Mouse (Mus musculus): ENCODE measurements around the gene Kcnip3. TPM values are rescaled to one million over a fixed set of nuclear protein-coding genes. Genes with fewer than 3 reads are reported as not detected.

Gene Kcnip3
- polyA plus RNA-seq, 1 experiment from 2014 or later, result 8.5 TPM

DNA sequence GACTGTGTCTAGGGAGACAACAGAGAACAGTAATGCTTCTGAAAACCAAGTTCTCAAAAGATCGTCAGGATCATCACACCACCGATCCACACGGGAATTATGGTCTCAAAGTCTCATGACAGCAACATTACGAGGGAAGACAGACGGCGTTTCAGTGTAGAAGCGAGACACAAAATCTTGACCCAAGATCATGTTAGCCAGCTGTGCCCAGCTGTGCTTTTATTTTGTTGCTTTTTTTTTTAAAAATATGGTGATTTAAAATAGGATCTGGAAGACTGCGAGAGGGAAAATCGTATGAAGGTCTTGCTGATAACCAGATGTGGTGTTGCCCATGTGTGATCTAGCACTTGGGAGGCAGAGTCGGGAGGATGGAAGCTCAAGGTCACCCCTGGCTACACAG, 51.2 kb downstream of the Kcnip3 start:
- WGBS, result 73% methylated on average over 10 of the region's 10 CpGs
- no peak for ATAC-seq (ENCODE audit: insufficient read depth)
- Histone ChIP-seq H3K4me2 (no peak overlapping the region), H3K4me3 (ENCODE audit: low read depth, low read length) (no peak overlapping the region), H3K27me3 (ENCODE audit: insufficient read depth, low read length) (no peaks in the 10 kb centered on the region), H3K27ac (ENCODE audit: low read depth) (no peak overlapping the region), H3K4me1 (ENCODE audit: insufficient read depth) (no peaks in the 10 kb centered on the region), H3K9me3 (ENCODE audit: low read depth, low read length) (no peaks in the 10 kb centered on the region), H3K36me3 (ENCODE audit: insufficient read depth) (no peaks in the 10 kb centered on the region), H3K9ac (no peak overlapping the region)
- TF ChIP-seq CTCF (IDR thresholded peaks at IDR 0.05; ENCODE audit: low read depth), result no peak
- DNase-seq, result no peak

DNA sequence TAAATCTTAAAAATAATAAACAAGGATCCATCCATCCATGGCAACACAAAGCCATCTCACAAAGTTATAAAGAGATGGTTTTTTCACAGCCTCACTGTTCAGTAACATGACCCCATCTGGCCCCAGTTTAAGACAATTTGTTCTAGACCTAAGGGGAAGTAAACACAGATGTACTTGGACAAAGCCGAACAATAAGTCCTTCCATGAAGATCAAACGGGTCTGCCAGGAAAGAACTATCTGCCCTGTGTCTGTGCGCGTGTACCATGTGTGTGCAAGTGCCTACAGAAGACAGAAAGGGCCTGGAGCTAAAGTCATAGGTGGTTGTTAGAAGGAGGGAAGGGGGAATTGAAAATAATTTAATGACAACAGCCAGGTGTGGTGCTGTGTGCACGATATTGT, 51.7 kb downstream of the Kcnip3 start:
- 79% methylated on average over 5 of the region's 5 CpGs for WGBS
- Histone ChIP-seq H3K4me2 (no peak overlapping the region), H3K9me3 (ENCODE audit: low read depth, low read length) (no peaks in the 10 kb centered on the region), H3K27ac (ENCODE audit: low read depth) (no peak overlapping the region), H3K36me3 (ENCODE audit: insufficient read depth) (no peaks in the 10 kb centered on the region), H3K9ac (no peak overlapping the region), H3K4me3 (ENCODE audit: low read depth, low read length) (no peak overlapping the region), H3K27me3 (ENCODE audit: insufficient read depth, low read length) (no peaks in the 10 kb centered on the region), H3K4me1 (ENCODE audit: insufficient read depth) (no peaks in the 10 kb centered on the region)
- TF ChIP-seq CTCF (IDR thresholded peaks at IDR 0.05; ENCODE audit: low read depth), result no peak
- DNase-seq, result no peak
- ATAC-seq (ENCODE audit: insufficient read depth), result no peak

DNA sequence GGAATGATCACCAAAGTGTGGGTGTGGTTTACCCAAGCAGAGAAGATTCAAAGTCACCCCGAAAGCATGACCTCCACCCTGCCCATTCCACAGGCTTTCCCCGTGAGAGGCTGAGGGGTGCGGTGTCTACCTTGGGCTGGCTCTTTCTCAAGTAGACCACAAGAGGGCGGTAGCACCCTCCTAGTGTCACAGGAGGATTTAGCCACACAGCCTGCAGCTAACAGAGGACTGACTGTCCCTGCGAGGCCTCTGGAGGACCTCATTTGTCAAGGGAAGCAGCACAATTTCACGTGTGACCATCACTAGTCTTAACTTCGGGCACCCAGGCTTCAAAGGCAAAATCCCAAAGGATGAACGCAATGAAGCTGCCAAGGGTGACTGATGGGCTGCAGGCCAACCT, 59.6 kb downstream of the Kcnip3 start:
- no peaks in the 10 kb centered on the region for H3K27me3 ChIP-seq (ENCODE audit: insufficient read depth, low read length)
- peak; percentile 87 for DNase-seq
- H3K4me2 ChIP-seq, result no peak overlapping the region
- H3K9ac ChIP-seq, result no peak overlapping the region
- TF ChIP-seq CTCF (IDR thresholded peaks at IDR 0.05; ENCODE audit: low read depth), result peak; percentile 93
- no peaks in the 10 kb centered on the region for H3K4me1 ChIP-seq (ENCODE audit: insufficient read depth)
- H3K9me3 ChIP-seq (ENCODE audit: low read depth, low read length), result no peaks in the 10 kb centered on the region
- H3K36me3 ChIP-seq (ENCODE audit: insufficient read depth), result no peaks in the 10 kb centered on the region
- no peak overlapping the region for H3K27ac ChIP-seq (ENCODE audit: low read depth)
- peak; percentile 87; the same call in 1 of the 2 replicates for ATAC-seq (ENCODE audit: insufficient read depth)
- WGBS, result 5% methylated on average over 8 of the region's 8 CpGs
- no peak overlapping the region for H3K4me3 ChIP-seq (ENCODE audit: low read depth, low read length)

DNA sequence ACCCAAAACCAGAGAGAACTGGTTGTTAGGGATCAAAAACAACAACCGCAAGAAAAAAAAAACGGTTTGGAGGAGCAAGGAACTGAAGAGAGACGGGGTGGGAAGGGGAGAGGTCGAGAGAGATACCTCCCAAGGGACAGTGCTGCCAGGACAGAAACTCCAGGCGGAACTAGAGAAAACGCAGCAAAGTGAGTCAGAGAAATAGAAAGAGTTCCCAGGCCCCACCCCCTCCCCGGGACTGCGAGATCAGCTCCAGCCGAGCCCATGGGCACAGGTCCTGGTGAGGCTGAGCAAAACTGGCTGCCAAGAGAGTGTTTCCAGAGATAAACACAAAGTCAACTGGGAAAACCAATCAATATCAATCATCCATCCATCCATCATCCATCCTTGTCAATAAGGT, 60.5 kb downstream of the Kcnip3 start:
- DNase-seq (no peak), ATAC-seq (ENCODE audit: insufficient read depth) (no peak)
- Histone ChIP-seq H3K4me3 (ENCODE audit: low read depth, low read length) (no peak overlapping the region), H3K9me3 (ENCODE audit: low read depth, low read length) (no peaks in the 10 kb centered on the region), H3K9ac (no peak overlapping the region; the same call in 1 of the 2 replicates), H3K27me3 (ENCODE audit: insufficient read depth, low read length) (no peaks in the 10 kb centered on the region), H3K4me1 (ENCODE audit: insufficient read depth) (no peaks in the 10 kb centered on the region), H3K36me3 (ENCODE audit: insufficient read depth) (no peaks in the 10 kb centered on the region), H3K4me2 (no peak overlapping the region), H3K27ac (ENCODE audit: low read depth) (no peak overlapping the region)
- no peak for TF ChIP-seq CTCF (IDR thresholded peaks at IDR 0.05; ENCODE audit: low read depth)
- WGBS, result 33% methylated on average over 9 of the region's 9 CpGs

DNA sequence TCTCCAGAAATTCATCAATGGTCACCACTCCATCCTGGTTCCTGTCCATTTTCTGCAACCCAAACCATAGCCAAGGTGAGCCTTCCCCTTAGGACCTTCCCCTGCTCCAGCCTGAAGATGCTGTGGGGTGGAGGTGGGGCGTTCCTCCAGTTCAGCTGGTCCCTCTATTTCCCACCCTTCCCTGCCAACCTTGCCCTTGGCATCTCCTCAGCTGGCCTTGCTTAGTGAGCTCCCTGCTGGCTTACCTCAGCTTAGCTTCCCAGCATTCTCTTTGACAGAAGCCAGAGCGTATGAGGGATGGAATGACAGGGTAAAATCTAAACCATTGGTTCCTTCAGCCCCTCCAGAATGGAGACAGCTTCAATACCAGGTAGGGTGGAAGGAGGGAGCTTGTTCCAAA, 62.6 kb downstream of the Kcnip3 start:
- Histone ChIP-seq H3K27ac (ENCODE audit: low read depth) (no peak overlapping the region), H3K27me3 (ENCODE audit: insufficient read depth, low read length) (no peaks in the 10 kb centered on the region), H3K4me2 (no peak overlapping the region), H3K9me3 (ENCODE audit: low read depth, low read length) (no peaks in the 10 kb centered on the region), H3K4me1 (ENCODE audit: insufficient read depth) (no peaks in the 10 kb centered on the region), H3K9ac (no peak overlapping the region), H3K36me3 (ENCODE audit: insufficient read depth) (no peaks in the 10 kb centered on the region), H3K4me3 (ENCODE audit: low read depth, low read length) (no peak overlapping the region)
- 84% methylated on average over 2 of the region's 2 CpGs for WGBS
- TF ChIP-seq CTCF (IDR thresholded peaks at IDR 0.05; ENCODE audit: low read depth), result no peak
- ATAC-seq (ENCODE audit: insufficient read depth), result no peak
- no peak for DNase-seq

DNA sequence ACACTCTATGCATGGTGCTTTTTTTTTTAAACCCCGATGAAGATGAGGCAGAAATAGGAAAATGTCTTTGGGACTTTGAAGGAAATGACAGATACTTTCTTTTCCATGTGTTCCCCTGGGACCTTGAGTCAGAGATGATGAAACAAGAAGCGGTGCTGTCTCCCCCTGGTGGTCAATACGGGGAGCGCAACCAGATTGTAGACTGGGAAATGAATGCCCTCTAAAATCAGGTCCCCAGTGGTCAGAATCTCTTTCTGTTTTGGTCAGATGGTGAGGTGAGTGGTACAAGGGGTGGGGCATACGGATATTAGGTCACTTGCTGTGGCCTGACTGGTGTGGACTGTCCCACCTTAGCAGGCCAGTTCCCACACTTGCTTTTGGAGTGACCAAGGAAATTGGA, 68.1 kb downstream of the Kcnip3 start:
- Histone ChIP-seq H3K27me3 (ENCODE audit: insufficient read depth, low read length) (no peaks in the 10 kb centered on the region), H3K9me3 (ENCODE audit: low read depth, low read length) (no peaks in the 10 kb centered on the region), H3K27ac (ENCODE audit: low read depth) (no peak overlapping the region), H3K4me3 (ENCODE audit: low read depth, low read length) (no peak overlapping the region), H3K4me2 (no peak overlapping the region), H3K36me3 (ENCODE audit: insufficient read depth) (no peaks in the 10 kb centered on the region), H3K9ac (no peak overlapping the region), H3K4me1 (ENCODE audit: insufficient read depth) (no peaks in the 10 kb centered on the region)
- DNase-seq, result peak; percentile 87
- peak; percentile 91 for TF ChIP-seq CTCF (IDR thresholded peaks at IDR 0.05; ENCODE audit: low read depth)
- 3% methylated on average over 5 of the region's 5 CpGs for WGBS
- ATAC-seq (ENCODE audit: insufficient read depth), result no peak

DNA sequence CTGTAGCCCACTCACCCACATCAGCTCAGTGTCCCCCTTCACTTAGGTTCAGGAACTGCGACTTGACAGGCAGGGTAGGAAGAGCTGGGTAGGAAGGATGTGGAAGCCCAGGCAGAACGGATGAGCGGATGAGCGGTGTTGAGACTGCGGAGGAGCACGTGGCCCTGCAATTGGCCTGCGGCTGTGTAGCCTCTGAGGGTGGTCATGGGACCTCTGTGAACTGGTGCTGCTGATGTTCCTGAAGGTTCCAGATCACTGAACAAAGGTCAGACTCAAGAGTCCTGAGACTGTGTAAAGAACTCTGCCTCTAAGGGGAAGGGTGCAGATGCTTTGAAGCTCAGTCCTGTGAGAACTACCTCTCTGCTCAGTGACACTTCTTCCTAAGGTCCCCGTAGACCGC, 68.8 kb downstream of the Kcnip3 start:
- Histone ChIP-seq H3K27ac (ENCODE audit: low read depth) (no peak overlapping the region), H3K9ac (no peak overlapping the region), H3K4me3 (ENCODE audit: low read depth, low read length) (no peak overlapping the region), H3K27me3 (ENCODE audit: insufficient read depth, low read length) (no peaks in the 10 kb centered on the region), H3K4me1 (ENCODE audit: insufficient read depth) (no peaks in the 10 kb centered on the region), H3K36me3 (ENCODE audit: insufficient read depth) (no peaks in the 10 kb centered on the region), H3K4me2 (no peak overlapping the region), H3K9me3 (ENCODE audit: low read depth, low read length) (no peaks in the 10 kb centered on the region)
- DNase-seq (no peak), ATAC-seq (ENCODE audit: insufficient read depth) (no peak)
- 72% methylated on average over 9 of the region's 9 CpGs for WGBS
- TF ChIP-seq CTCF (IDR thresholded peaks at IDR 0.05; ENCODE audit: low read depth), result peak; percentile 29

DNA sequence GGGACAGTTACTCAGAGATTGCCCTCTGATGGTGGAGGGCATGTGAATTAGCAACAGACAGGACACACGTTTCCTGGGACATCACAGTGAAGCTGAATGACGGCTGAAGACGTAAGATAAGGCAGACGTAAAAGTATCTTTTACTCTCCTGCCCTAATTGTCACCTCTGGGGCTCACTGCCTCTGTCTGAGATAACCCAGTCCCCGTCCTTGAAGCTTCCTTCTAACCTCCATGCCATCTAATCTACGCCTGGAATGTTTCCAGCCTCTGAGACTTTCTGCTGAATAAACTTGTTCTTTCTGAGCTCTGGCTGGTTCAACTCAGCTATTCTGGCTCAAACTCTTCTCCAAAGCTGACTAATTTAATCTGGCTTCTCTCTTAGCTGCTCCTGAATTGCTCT, 70.1 kb downstream of the Kcnip3 start:
- Histone ChIP-seq H3K27me3 (ENCODE audit: insufficient read depth, low read length) (no peaks in the 10 kb centered on the region), H3K9me3 (ENCODE audit: low read depth, low read length) (no peaks in the 10 kb centered on the region), H3K4me2 (no peak overlapping the region), H3K9ac (no peak overlapping the region), H3K4me1 (ENCODE audit: insufficient read depth) (no peaks in the 10 kb centered on the region), H3K4me3 (ENCODE audit: low read depth, low read length) (no peak overlapping the region), H3K27ac (ENCODE audit: low read depth) (no peak overlapping the region), H3K36me3 (ENCODE audit: insufficient read depth) (no peaks in the 10 kb centered on the region)
- no peak for TF ChIP-seq CTCF (IDR thresholded peaks at IDR 0.05; ENCODE audit: low read depth)
- ATAC-seq (ENCODE audit: insufficient read depth) (no peak), DNase-seq (no peak)
- 15% methylated on average over 6 of the region's 6 CpGs for WGBS

Data from lung, embryonic 14.5 days (tissue).